Mouse (Mus musculus): ENCODE measurements around the gene Plekha8. TPM values are rescaled to one million over a fixed set of nuclear protein-coding genes. Genes with fewer than 3 reads are reported as not detected.

Gene Plekha8
- total RNA-seq, 2 experiments from 2014 or later: 1.5 to 2.5 TPM

GRCm38 (mm10) chr6:54692201-54692600 is 97.3 kb downstream of the Plekha8 start:
- no peak for ATAC-seq (replicated peaks; ENCODE audit: poor library complexity)

GRCm38 (mm10) chr6:54693286-54693685 is 98.4 kb downstream of the Plekha8 start:
- no peak for ATAC-seq (replicated peaks; ENCODE audit: poor library complexity)

Other genes with a start within 250 kb of the Plekha8 start
- not detected in 2 replicates for gene Wipf3, start 165.5 kb upstream of the Plekha8 start, total RNA-seq (2015)
- not detected in 2 replicates for gene Wipf3, start 165.5 kb upstream of the Plekha8 start, total RNA-seq (2017)
- 0.05 TPM in 1 of 2 replicates, not detected in the other for gene Scrn1, start 28.6 kb upstream of the Plekha8 start, total RNA-seq (2015)
- 0.95 TPM in 1 of 2 replicates, not detected in the other for gene Scrn1, start 28.6 kb upstream of the Plekha8 start, total RNA-seq (2017)
- 0.54 TPM in 1 of 2 replicates, not detected in the other for gene Fkbp14, start 2.2 kb downstream of the Plekha8 start, total RNA-seq (2015)
- 0.29 TPM in 1 of 2 replicates, not detected in the other for gene Fkbp14, start 2.2 kb downstream of the Plekha8 start, total RNA-seq (2017)
- gene Mturn, start 86.5 kb downstream of the Plekha8 start, total RNA-seq (2015): 0.17 and 0.34 TPM in 2 replicates
- 0.17 and 0.30 TPM in 2 replicates for gene Mturn, start 86.5 kb downstream of the Plekha8 start, total RNA-seq (2017)
- 71.1 and 75.3 TPM in 2 replicates for gene Znrf2, start 221.8 kb downstream of the Plekha8 start, total RNA-seq (2015)
- 61.4 and 66.6 TPM in 2 replicates for gene Znrf2, start 221.8 kb downstream of the Plekha8 start, total RNA-seq (2017)

Data from megakaryocyte progenitor cell, adult 5-6 weeks (primary cell).